Mouse (Mus musculus) cortical plate, adult 2 months (tissue): ENCODE data around the gene Atp6v1e1.

Experiments
- CTCF ChIP-seq: fragments of 200-500 bp; IDR thresholded peaks from 2 replicates; pipeline ENCODE4 v1.5.1; 2011; ENCODE audit warnings: mild to moderate bottlenecking, control low read depth, low read length; ENCODE audit not compliant: insufficient read depth; ENCODE audit errors: extremely low read depth
- POLR2A ChIP-seq: fragments of 200-500 bp; IDR thresholded peaks from 2 replicates; pipeline ENCODE4 v1.6.1; 2011; ENCODE audit warnings: mild to moderate bottlenecking, low read length, control low read depth; ENCODE audit not compliant: insufficient read depth; ENCODE audit errors: extremely low read depth

- TF ChIP-seq CTCF (no peak), POLR2A (no peak)
Observed at GRCm38 (mm10) chr6:120821715-120822114, 878 bp downstream of the Atp6v1e1 start.
